Comparison of ENCODE assay signal across 8 mouse cellular contexts in the genomic region with DNA sequence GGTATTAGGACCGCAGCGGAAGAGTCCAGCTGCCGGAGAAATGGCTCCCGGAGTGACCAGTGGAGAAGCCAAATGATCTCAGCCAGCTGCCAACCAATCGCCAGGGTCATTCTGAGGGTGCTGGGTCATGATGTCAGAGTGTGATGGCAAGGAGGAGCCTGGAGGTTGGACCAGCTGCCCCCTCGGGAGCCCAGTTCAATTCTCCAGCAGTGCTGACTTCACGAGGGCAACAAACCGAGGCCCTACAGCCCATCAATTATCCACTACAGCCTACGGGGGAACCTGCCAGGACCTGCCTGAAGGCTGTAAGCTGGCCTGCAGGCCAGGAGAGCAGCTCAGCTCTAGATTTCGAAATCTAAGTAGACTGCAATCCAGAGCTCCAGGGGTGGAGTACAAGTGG. TPM values are rescaled to one million over a fixed set of nuclear protein-coding genes. Genes with fewer than 3 reads are reported as not detected.
A peak's percentile ranks its signal among the peaks of the same experiment; 100 is the strongest.
DNase-seq lines count a peak whose midpoint lies in the region; ATAC-seq lines count a peak whose summit lies in the region.

No protein-coding gene starts in this region.

- H3K4me3 ChIP-seq in heart, embryonic 16.5 days (ENCODE audit: low read length), result no peak overlapping the region

- peaks cover 45% of the 10 kb centered on the region for H3K4me1 ChIP-seq in heart, embryonic 16.5 days (ENCODE audit: control insufficient read depth, insufficient read depth, low read length)

- ATAC-seq in heart, embryonic 16.5 days (replicated peaks; ENCODE audit: extremely low read depth, insufficient read depth, low FRiP score), result no peak

- H3K9me3 ChIP-seq in heart, embryonic 16.5 days (replicated peaks; ENCODE audit: control insufficient read depth, low read length), result no peaks in the 10 kb centered on the region

- H3K36me3 ChIP-seq in heart, embryonic 16.5 days (ENCODE audit: control insufficient read depth, insufficient read depth), result peaks cover 13% of the 10 kb centered on the region

- WGBS in heart, embryonic 16.5 days, result 45% methylated on average over 10 of the region's 10 CpGs

- no peaks in the 10 kb centered on the region for H3K27me3 ChIP-seq in heart, embryonic 16.5 days (ENCODE audit: control insufficient read depth, insufficient read depth, low read length)

- H3K27ac ChIP-seq in heart, embryonic 16.5 days (ENCODE audit: low read length), result peak overlapping the region; percentile 83

- peak overlapping the region; percentile 63 for H3K9ac ChIP-seq in heart, embryonic 16.5 days (ENCODE audit: low read length)

- DNase-seq in 3134 (ENCODE audit: extremely low read depth, insufficient read length, low spot score), result peak; percentile 15
- peak; percentile 31 for DNase-seq in adrenal gland, postnatal 25 days
- peak; percentile 39 for DNase-seq in kidney, postnatal 10 days
- DNase-seq in neural tube, embryonic 10.5 days (ENCODE audit: extremely low spot score, low spot score), result peak; percentile 58
- no peak for DNase-seq in spleen, adult 18-20 months
- no peak for DNase-seq in layer of hippocampus, adult 9-11 months
- DNase-seq in left cerebral cortex, adult 11 months (ENCODE audit: low spot score), result no peak

- H3K4me2 ChIP-seq in heart, embryonic 16.5 days (ENCODE audit: low read depth, low read length), result peak overlapping the region; percentile 53

RNA-seq across cellular contexts. Expression of gene Gga2, which starts 5.3 kb away (rescaled TPM):
- total RNA-seq in adrenal gland, postnatal 25 days (2021), result 16.6 and 17.6 TPM in 2 replicates
- polyA plus RNA-seq in heart, embryonic 16.5 days (2015; fragmentation: Nextera tagmentation; extraction: Ambion mirVana), result 79.0 and 87.5 TPM in 2 replicates

RNA-seq across cellular contexts. Expression of gene Cog7, which starts 34.2 kb away (rescaled TPM):
- 23.1 and 31.7 TPM in 2 replicates for total RNA-seq in adrenal gland, postnatal 25 days (2021)
- polyA plus RNA-seq in heart, embryonic 16.5 days (2015; fragmentation: Nextera tagmentation; extraction: Ambion mirVana), result 17.9 and 19.9 TPM in 2 replicates

RNA-seq across cellular contexts. Expression of gene Ubfd1, which starts 51.2 kb away (rescaled TPM):
- total RNA-seq in adrenal gland, postnatal 25 days (2021), result 53.2 and 56.1 TPM in 2 replicates
- 43.1 and 44.5 TPM in 2 replicates for polyA plus RNA-seq in heart, embryonic 16.5 days (2015; fragmentation: Nextera tagmentation; extraction: Ambion mirVana)

RNA-seq across cellular contexts. Expression of gene Ears2, which starts 51.3 kb away (rescaled TPM):
- 18.5 and 19.7 TPM in 2 replicates for total RNA-seq in adrenal gland, postnatal 25 days (2021)
- polyA plus RNA-seq in heart, embryonic 16.5 days (2015; fragmentation: Nextera tagmentation; extraction: Ambion mirVana), result 40.4 and 41.9 TPM in 2 replicates

Comparison
In these comparisons a context has a peak if more than half of its experiments do, and no peak if none do; other contexts are left out.
1. DNase-seq: peak in 3134 (single experiment), adrenal gland, postnatal 25 days (single experiment), kidney, postnatal 10 days (single experiment) and neural tube, embryonic 10.5 days (single experiment); none in spleen, adult 18-20 months (0 of 2), layer of hippocampus, adult 9-11 months (single experiment) and left cerebral cortex, adult 11 months (single experiment).